Mouse (Mus musculus): ENCODE data around the gene Sept9. TPM values are rescaled to one million over a fixed set of nuclear protein-coding genes. Genes with fewer than 3 reads are reported as not detected.

The Sept9 gene
- polyA plus RNA-seq, 1 experiment from 2014 or later: 166 TPM

DNA sequence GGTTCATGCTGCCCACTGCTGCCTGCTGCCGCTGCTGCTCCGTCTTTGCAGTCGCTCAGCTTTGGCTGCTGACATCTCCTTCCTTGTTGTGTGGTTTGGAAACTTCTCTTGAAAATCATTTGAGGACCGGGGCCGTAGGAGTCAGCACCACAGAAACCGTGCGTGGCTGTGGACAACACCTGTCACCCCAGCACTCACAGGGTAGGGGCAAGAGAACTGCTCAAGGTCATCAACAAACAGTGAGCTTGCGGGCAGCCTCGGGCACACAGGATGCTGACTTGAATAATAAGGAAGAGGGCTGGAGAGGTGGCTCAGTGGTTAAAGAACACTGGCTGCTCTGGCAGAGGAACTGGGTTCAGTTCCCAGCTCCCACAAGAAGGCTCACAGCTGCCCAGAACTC, 40.9 kb downstream of the Sept9 start:
- no peak overlapping the region for H3K4me2 ChIP-seq (replicated peaks)
- no peak for ATAC-seq
- H3K4me1 ChIP-seq (replicated peaks): peaks cover 14% of the 10 kb centered on the region
- no peak overlapping the region for H3K27ac ChIP-seq
- H3K36me3 ChIP-seq: no peaks in the 10 kb centered on the region; the same call in 1 of the 2 replicates
- no peaks in the 10 kb centered on the region for H3K27me3 ChIP-seq (replicated peaks)
- WGBS: 79% methylated on average over 9 of the region's 9 CpGs
- no peaks in the 10 kb centered on the region for H3K9me3 ChIP-seq
- no peak overlapping the region for H3K4me3 ChIP-seq (replicated peaks)
- H3K9ac ChIP-seq: no peak overlapping the region

DNA sequence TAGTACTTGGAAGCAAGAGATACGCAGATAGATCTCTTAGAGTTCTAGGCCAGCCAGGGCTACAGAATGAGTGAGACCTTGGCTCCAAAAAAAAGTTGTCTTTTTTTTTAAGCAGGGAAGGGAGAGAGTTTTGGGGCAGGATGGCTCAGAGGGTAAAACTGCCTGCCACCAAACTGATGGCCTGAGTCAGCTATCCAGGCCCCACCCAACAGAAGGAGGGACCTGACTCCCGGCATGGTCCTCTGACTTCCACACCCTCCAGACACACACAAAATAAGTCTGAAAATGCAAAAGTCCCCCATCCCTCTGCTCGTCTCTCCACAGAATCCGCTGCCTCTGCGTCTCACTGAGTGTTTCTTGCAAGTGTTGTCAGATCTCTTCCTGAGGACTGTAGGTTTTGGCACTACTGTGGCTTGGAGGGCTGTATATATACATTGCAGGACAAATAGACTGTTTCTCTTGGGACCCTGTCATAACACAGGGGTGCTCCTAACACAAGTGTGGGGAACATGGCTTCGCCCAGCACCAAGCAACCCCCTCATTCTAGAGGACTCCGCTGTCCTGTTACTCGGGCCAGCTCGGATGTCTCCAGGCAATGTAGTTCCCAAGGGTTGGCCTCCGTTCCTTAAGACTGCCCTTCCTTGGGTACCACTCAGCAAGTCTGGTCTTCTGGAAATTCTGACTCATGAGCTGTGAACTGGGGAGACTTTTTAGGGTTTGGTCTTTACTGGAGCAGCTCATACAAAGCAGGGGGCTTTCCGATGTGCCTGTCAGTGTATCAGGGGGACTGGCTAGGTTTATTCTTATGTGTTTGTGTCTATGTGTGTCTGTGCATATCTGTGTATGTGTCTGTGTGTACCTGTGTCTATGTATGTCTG, 41.6 kb downstream of the Sept9 start:
- no peaks in the 10 kb centered on the region; the same call in 1 of the 2 replicates for H3K36me3 ChIP-seq
- H3K4me1 ChIP-seq (replicated peaks): peaks cover 7% of the 10 kb centered on the region
- H3K9ac ChIP-seq: no peak overlapping the region
- no peak overlapping the region for H3K4me2 ChIP-seq (replicated peaks)
- H3K27me3 ChIP-seq (replicated peaks): no peaks in the 10 kb centered on the region
- ATAC-seq: no peak
- no peak overlapping the region for H3K27ac ChIP-seq
- no peaks in the 10 kb centered on the region for H3K9me3 ChIP-seq
- WGBS: 84% methylated on average over 11 of the region's 11 CpGs
- no peak overlapping the region for H3K4me3 ChIP-seq (replicated peaks)

DNA sequence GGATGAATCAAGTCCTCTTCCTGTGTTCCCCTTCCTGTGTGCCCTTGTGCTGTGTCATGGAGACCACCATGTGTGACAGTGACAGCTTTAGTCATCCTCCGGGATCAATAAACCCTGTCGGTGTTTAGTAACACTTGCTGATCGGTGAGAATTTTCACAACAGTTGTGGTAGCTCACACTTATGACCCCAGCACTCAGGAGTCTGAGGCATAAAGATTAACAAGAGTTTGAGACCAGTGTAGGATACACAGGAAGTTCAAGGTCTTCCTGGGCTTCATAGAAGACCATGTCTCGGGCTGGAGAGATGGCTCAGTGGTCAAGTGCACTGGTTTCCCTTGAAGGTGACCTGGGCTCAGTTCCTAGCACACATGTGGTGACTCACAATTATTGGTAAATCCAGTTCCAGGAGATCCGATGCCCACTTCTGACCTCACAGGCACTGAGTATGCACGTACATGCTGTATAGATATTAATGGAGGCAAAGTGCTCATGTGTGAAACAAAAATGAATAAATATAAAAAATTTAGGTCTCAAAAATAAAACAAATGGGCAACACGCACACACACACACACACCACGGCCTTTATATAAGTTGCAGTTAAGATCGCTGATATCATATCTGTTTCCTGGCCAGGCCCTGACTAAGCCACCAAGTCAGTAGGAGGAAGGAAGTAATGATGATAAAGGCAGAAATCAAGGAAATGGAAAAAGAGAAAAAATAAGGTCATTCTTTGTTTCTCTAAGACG, 43.1 kb downstream of the Sept9 start:
- WGBS: 81% methylated on average over 10 of the region's 10 CpGs
- Histone ChIP-seq H3K4me2 (replicated peaks) (no peak overlapping the region), H3K36me3 (no peaks in the 10 kb centered on the region; the same call in 1 of the 2 replicates), H3K9me3 (no peaks in the 10 kb centered on the region), H3K9ac (no peak overlapping the region), H3K4me3 (replicated peaks) (no peak overlapping the region), H3K27ac (no peak overlapping the region), H3K4me1 (replicated peaks) (peaks cover 11% of the 10 kb centered on the region), H3K27me3 (replicated peaks) (no peaks in the 10 kb centered on the region)
- ATAC-seq: no peak

DNA sequence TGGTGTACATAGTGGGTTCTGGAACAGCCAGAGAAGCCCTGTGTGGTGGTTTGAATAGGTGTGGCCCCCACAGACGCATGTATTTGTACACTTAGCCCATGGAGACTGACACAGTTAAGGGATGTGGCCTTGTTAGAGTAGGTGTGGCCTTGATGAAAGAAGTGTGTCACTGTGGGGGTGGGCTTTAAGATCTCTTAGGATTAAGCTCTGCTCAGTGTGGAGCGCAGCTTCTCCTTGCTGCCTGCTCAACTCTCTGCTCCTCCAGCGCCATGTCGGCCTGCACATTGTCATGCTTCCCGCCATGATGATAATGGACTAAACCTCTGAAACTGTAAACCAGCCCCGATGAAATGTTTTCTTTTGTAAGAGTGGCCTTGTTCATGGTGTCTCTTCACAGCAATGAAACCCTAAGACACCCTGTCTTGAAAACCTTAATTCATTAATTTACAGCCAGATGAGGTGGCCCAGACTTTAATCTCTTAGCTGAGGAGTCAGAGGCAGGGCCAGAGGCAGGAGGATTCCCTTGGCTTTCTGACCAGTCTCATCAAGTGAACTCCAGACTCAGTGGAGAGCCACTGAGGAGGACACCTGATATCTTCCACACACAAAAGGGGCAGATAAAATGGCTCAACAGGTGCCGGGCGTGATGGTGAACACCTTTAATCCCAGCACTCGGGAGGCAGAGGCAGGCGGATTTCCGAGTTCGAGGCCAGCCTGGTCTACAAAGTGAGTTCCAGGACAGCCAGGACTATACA, 44.3 kb downstream of the Sept9 start:
- WGBS: 77% methylated on average over 12 of the region's 12 CpGs
- Histone ChIP-seq H3K4me2 (replicated peaks) (no peak overlapping the region), H3K4me3 (replicated peaks) (no peak overlapping the region), H3K4me1 (replicated peaks) (peaks cover 13% of the 10 kb centered on the region), H3K36me3 (no peaks in the 10 kb centered on the region; the same call in 1 of the 2 replicates), H3K9me3 (no peaks in the 10 kb centered on the region), H3K27me3 (replicated peaks) (no peaks in the 10 kb centered on the region), H3K9ac (no peak overlapping the region), H3K27ac (no peak overlapping the region)
- no peak for ATAC-seq

DNA sequence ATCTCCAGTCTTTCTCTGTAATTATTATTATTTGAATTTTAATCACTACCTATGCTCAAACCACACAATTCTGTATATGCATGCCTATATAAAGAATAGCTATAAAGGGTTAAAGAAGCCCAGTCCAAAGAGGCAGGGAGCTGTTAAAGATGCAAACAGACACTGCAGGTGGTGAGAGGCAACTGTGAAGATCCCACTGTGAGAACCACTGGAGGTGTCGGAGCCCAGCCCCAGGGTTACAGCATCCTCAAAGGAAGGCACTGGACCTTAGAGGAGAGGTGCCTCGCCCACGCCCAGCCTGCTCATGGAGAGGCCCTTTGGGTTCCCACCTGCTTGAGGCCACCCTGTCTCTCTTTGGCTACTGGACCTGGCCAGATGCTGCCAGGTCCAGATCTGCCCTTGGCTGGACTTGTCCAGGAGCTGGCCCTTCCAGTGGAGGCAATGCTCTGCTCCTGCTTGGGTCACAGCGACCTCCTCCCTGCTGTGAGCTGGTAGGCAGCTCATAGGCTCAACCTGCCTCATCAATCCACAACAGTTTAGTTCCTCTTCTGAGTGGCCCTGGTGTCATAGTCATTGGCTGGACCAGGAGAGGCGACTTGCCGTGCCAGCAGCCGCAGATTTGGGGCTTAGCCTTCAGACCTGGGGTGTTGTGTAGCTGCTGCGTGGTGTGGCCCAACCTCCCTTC, 45.7 kb downstream of the Sept9 start:
- no peak overlapping the region for H3K27ac ChIP-seq
- H3K4me1 ChIP-seq (replicated peaks): peaks cover 23% of the 10 kb centered on the region
- H3K4me2 ChIP-seq (replicated peaks): no peak overlapping the region
- H3K9ac ChIP-seq: no peak overlapping the region
- WGBS: 79% methylated on average over 8 of the region's 8 CpGs
- no peaks in the 10 kb centered on the region for H3K27me3 ChIP-seq (replicated peaks)
- ATAC-seq: no peak
- no peaks in the 10 kb centered on the region for H3K9me3 ChIP-seq
- no peak overlapping the region for H3K4me3 ChIP-seq (replicated peaks)
- no peaks in the 10 kb centered on the region; the same call in 1 of the 2 replicates for H3K36me3 ChIP-seq

DNA sequence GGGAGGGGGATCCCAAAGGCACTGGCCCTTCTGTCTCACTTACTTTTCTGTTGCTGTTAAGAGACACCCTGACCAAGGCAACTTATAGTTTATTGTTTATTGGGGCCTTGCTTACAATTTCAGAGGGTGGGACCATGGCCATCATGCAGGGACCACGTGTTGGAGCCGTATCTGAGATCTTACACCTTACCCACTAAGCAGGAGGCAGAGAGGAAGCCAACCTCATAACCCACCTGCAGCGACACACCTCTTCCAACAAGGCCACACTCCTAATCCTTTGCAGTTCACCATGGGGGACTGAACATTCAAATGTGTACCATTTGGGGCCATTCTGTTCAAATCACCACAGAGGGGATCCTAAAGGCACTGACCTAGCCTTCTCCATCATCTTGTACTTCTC, 46.4 kb downstream of the Sept9 start:
- no peak for ATAC-seq
- Histone ChIP-seq H3K4me3 (replicated peaks) (no peak overlapping the region), H3K27ac (no peak overlapping the region), H3K4me2 (replicated peaks) (no peak overlapping the region), H3K4me1 (replicated peaks) (peaks cover 27% of the 10 kb centered on the region), H3K9ac (no peak overlapping the region), H3K27me3 (replicated peaks) (no peaks in the 10 kb centered on the region), H3K9me3 (no peaks in the 10 kb centered on the region), H3K36me3 (no peaks in the 10 kb centered on the region; the same call in 1 of the 2 replicates)
- WGBS: 76% methylated on average over 3 of the region's 3 CpGs

DNA sequence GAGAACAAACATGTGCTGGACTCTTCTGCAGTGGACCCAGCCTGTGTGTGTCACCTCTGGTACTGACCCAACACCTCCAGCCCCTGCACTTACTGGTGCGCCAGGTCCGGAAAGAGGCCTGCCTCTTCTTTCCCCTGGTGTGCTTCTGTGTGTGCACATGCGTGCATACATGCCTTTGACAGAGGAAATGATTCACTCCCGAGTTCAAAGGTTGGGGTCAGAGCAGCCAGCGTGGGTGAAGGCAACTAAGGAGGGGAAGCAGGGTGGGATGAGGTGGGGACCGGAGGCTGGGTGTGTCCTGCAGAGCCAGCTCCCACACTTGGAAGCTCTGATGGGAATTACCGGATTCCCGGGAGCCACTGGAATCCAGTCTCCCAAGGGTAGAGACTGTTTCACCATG, 46.8 kb downstream of the Sept9 start:
- Histone ChIP-seq H3K4me2 (replicated peaks) (no peak overlapping the region), H3K27me3 (replicated peaks) (no peaks in the 10 kb centered on the region), H3K9ac (no peak overlapping the region), H3K4me1 (replicated peaks) (peaks cover 28% of the 10 kb centered on the region), H3K9me3 (no peaks in the 10 kb centered on the region), H3K4me3 (replicated peaks) (no peak overlapping the region), H3K27ac (no peak overlapping the region), H3K36me3 (no peaks in the 10 kb centered on the region; the same call in 1 of the 2 replicates)
- 57% methylated on average over 8 of the region's 8 CpGs for WGBS
- ATAC-seq: no peak

DNA sequence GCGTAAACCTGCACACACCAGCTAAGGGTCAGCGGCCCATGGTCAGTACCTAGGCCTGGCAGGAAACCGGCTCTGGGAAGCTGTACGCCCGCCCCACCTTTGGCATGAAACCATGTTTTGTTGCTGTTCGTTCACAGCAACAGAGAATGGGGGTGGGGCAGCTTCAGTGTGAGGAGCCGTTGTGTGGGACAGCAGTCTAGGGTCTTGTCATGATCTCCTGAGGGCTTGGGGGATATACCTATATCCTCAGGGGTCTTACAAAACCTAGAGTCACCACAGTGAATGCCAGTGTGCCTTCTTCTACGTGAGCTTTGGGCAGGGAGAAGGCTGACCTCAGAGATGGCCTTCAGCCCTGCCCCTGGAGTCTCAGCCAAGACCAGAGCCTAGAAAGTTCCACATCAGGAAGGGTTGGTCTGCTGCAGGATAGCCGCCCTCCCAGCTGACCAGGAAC, 47.5 kb downstream of the Sept9 start:
- ATAC-seq: no peak
- H3K36me3 ChIP-seq: no peaks in the 10 kb centered on the region; the same call in 1 of the 2 replicates
- 80% methylated on average over 9 of the region's 9 CpGs for WGBS
- no peak overlapping the region for H3K9ac ChIP-seq
- peaks cover 33% of the 10 kb centered on the region for H3K4me1 ChIP-seq (replicated peaks)
- no peaks in the 10 kb centered on the region for H3K9me3 ChIP-seq
- no peak overlapping the region for H3K4me3 ChIP-seq (replicated peaks)
- no peaks in the 10 kb centered on the region for H3K27me3 ChIP-seq (replicated peaks)
- H3K27ac ChIP-seq: no peak overlapping the region
- no peak overlapping the region for H3K4me2 ChIP-seq (replicated peaks)

DNA sequence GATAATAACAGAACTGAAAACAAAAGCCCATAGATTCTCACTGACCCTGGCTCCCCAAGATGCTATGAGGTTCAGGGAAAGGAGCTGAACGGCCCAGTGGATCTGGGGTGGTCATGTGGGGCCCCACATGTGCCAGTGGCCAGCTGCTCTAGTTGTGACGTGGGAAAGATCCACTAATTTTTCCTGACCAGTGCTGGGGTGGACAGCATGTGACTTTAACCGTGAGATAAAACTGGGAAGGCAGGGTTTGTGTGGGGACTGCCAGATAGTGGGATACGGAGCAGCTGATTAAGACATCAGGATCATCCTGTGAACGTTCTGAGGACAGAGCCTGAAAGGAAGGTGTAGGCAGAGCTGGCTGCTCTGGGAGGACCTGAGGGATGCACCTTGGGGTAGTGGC, 48.1 kb downstream of the Sept9 start:
- no peaks in the 10 kb centered on the region for H3K9me3 ChIP-seq
- no peak overlapping the region for H3K4me2 ChIP-seq (replicated peaks)
- ATAC-seq: no peak
- H3K27me3 ChIP-seq (replicated peaks): no peaks in the 10 kb centered on the region
- 75% methylated on average over 5 of the region's 5 CpGs for WGBS
- no peak overlapping the region for H3K9ac ChIP-seq
- H3K27ac ChIP-seq: no peak overlapping the region
- peaks cover 33% of the 10 kb centered on the region for H3K4me1 ChIP-seq (replicated peaks)
- H3K4me3 ChIP-seq (replicated peaks): no peak overlapping the region
- no peaks in the 10 kb centered on the region; the same call in 1 of the 2 replicates for H3K36me3 ChIP-seq

DNA sequence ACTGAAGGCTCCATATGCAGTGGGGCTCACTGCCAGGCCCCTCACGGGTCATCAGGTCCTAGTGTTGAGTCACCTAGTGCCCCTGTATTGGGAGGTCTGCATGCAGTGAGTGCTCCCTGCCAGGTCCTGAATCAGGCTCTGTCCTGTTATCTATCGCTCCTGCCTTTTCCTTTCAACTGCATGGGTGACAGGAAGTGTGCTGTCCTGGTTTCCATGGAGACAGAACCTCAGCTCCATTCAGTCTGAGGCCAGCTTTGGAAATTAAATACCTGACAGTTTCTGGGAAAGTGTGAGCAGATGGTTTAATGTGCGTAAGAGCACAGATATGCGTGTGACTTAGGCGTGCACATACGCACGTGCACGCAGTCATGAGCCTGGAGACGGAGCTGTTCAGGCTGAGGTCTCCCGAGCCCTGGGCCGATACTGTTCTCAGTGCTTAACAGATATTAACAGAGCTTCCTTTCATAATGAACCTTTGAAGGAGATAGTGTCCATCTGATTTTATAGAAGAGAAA, 49.3 kb downstream of the Sept9 start:
- H3K9ac ChIP-seq: no peak overlapping the region
- no peak overlapping the region for H3K4me3 ChIP-seq (replicated peaks)
- H3K36me3 ChIP-seq: no peaks in the 10 kb centered on the region; the same call in 1 of the 2 replicates
- WGBS: 38% methylated on average over 11 of the region's 11 CpGs
- ATAC-seq: peak; percentile 40; the same call in 1 of the 2 replicates
- H3K9me3 ChIP-seq: no peaks in the 10 kb centered on the region
- H3K27ac ChIP-seq: no peak overlapping the region
- no peak overlapping the region for H3K4me2 ChIP-seq (replicated peaks)
- no peaks in the 10 kb centered on the region for H3K27me3 ChIP-seq (replicated peaks)
- H3K4me1 ChIP-seq (replicated peaks): peaks cover 43% of the 10 kb centered on the region

DNA sequence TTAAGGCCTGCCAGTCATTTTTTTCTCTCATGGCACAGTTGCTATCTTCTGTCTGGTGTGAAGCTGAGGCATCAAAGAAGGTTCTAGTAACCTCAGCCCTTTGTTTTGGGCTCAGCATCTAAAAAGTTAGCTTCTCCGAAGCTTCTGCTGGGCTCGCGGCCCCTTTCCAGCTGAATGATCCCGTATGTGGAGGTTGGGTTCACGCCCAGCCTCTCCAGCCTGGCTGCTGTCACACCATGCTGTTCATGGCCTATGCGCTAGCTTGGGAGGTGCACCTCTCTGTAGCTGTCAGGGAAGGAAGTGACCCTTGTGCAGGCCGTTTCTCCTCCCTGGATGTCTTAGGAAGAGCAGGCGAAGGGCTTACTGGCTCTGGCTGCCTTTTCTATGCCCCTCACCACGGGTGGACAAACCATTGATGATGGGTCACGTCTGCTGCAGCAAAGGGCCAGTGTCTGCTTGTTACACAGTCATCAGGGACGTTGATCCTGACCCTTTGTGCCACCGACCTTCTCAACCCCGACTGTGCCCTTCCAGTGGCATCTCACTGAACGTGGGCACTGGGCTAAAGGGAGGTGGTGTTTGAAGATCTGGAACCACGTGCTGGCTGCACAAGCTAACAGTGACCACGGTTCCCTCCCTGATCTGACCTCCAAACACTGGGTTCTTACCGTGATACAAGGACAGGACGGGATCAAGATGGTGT, 50.0 kb downstream of the Sept9 start:
- 75% methylated on average over 18 of the region's 18 CpGs for WGBS
- H3K4me2 ChIP-seq (replicated peaks): no peak overlapping the region
- H3K4me1 ChIP-seq (replicated peaks): peaks cover 49% of the 10 kb centered on the region
- H3K9me3 ChIP-seq: no peaks in the 10 kb centered on the region
- no peaks in the 10 kb centered on the region; the same call in 1 of the 2 replicates for H3K36me3 ChIP-seq
- no peaks in the 10 kb centered on the region for H3K27me3 ChIP-seq (replicated peaks)
- 0 out of 2 replicates have a peak overlapping the region, but pooled peaks have one; percentile 36 for H3K27ac ChIP-seq
- no peak overlapping the region for H3K9ac ChIP-seq
- ATAC-seq: no peak
- no peak overlapping the region for H3K4me3 ChIP-seq (replicated peaks)
